Mouse (Mus musculus) limb, embryonic 13.5 days (tissue): ENCODE data around the gene Brf1. TPM values are rescaled to one million over a fixed set of nuclear protein-coding genes. Genes with fewer than 3 reads are reported as not detected.

ENCODE experiments used
- ATAC-seq: fragments of 200-750 bp; cut with Nextera tagmentation; 2 replicates; pipeline ENCODE4 v1.8.0; 2017; ENCODE audit warnings: low read depth, moderate number of reproducible peaks, moderate TSS enrichment; ENCODE audit not compliant: low FRiP score
- H3K27ac ChIP-seq: fragments of 300-500 bp; sonication (generic); 2 replicates; pipeline ENCODE4 v1.5.1; 2015; ENCODE audit warnings: inconsistent platforms, mild to moderate bottlenecking, moderate library complexity
- H3K27me3 ChIP-seq: fragments of 300-500 bp; sonication (generic); 2 replicates; pipeline ENCODE4 v1.6.1; 2015; ENCODE audit warnings: mild to moderate bottlenecking, inconsistent platforms
- H3K36me3 ChIP-seq: fragments of 300-500 bp; sonication (generic); 2 replicates; pipeline ENCODE4 v1.6.1; 2015; ENCODE audit warnings: inconsistent platforms, mild to moderate bottlenecking, moderate library complexity
- H3K4me1 ChIP-seq: fragments of 300-500 bp; sonication (generic); 2 replicates; pipeline ENCODE4 v1.6.1; 2015; ENCODE audit warnings: inconsistent platforms
- H3K4me2 ChIP-seq: fragments of 300-500 bp; sonication (generic); replicated peaks from 2 replicates; pipeline ENCODE4 v1.6.1; 2015; ENCODE audit warnings: inconsistent platforms, mild to moderate bottlenecking, moderate library complexity
- H3K4me3 ChIP-seq: fragments of 300-500 bp; sonication (generic); 2 replicates; pipeline ENCODE4 v1.5.1; 2015; ENCODE audit warnings: moderate library complexity, mild to moderate bottlenecking, inconsistent platforms
- H3K9ac ChIP-seq: fragments of 300-500 bp; sonication (generic); 2 replicates; pipeline ENCODE4 v1.6.1; 2015; ENCODE audit warnings: mild to moderate bottlenecking, inconsistent platforms
- H3K9me3 ChIP-seq: fragments of 300-500 bp; sonication (generic); 2 replicates; pipeline ENCODE4 v1.6.1; 2016; ENCODE audit warnings: inconsistent platforms
- WGBS: fragments of 180-500 bp; shearing (Covaris S2); methylation state at CpG from one replicate; pipeline ENCODE4 v1.1.7; 2015; 5-methylcytosine and 5-hydroxymethylcytosine counted together
- polyA plus RNA-seq: library from polyadenylated mRNA; unstranded; fragments of >200 nt; fragmentation: Nextera tagmentation; extraction: Ambion mirVana; gene quantifications from 2 replicates; pipeline ENCODE4 v1.2.1, GENCODE M21; 2015

Brf1 gene
- polyA plus RNA-seq: 71.4 and 74.0 TPM in 2 replicates

DNA sequence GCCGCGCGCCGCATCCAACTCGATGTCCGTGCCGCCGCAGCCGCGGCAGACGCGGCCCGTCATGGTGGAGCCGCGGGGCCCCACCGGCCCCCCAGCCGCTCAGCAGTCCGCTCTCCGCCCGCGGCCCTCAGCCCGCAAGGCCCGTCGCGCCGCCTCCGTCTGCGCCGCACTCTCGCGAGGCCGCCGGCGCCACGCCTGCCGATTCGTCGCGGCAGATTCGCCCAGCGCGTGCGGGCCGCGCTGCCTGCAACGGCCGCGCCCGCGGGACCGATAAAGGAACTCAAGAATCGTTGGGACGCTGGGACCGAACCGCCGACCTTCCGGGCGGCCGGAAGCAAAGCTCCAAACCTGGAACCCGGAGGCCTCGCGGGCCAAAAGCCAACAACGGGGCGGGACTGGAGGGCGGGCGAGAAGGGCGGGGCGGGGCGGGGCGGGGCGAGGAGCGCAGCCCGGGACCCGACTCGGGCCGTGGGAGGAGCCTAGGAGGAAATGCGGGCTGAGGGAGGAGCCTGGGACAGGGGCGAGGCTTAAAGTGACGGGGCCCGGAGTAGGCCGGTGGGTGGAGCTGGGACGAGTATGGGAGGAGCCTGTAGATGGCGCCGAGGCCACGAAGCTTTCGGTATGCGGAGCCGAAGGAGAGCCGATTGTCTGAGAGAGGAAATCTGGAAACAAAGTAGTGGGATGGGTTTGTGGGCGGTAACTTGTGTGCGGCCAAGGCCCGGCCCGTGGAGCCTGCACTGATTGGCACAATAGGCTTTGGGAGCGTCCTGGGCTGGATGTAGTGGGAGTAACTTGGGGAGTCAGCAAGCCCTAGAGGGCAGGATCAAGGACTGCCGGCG is at the start of gene Brf1:
Gene Brf1, minus strand, starts transcription at position 411 of the 839 bp plus-strand sequence.
- Histone ChIP-seq H3K9ac (peak within 1 kb of the TSS; percentile 97), H3K27ac (peak within 1 kb of the TSS; percentile 93), H3K9me3 (no peaks in the 10 kb centered on the region), H3K4me3 (peak within 1 kb of the TSS; percentile 84), H3K4me2 (peak within 1 kb of the TSS; percentile 86), H3K27me3 (no peaks in the 10 kb centered on the region), H3K36me3 (peaks cover 14% of the 10 kb centered on the region), H3K4me1 (peaks cover 27% of the 10 kb centered on the region)
- ATAC-seq: peak; percentile 97
- under 1% methylated on average over 94 of the region's 96 CpGs for WGBS

DNA sequence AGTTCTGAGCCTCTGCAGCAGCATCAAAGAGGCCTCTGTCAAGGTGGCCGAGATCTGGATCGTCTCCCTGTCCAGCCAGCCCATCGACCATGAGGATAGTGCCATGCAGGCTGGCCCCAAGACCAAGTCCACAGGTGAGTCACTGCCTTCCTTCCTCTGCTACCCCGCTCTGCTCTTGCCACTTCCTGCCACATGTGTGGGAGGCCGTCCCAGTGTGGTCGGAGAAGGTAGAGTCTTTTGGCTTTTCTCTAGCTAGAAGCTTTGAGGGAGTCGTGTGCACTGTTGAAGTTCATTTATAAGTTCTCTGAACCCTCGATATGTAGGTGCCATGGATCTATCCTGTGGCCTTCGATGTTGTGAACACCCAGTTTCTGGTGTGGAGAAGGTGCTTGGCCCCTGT is 49.3 kb upstream of the Brf1 start:
- Histone ChIP-seq H3K4me3 (no peak overlapping the region), H3K36me3 (peaks cover 83% of the 10 kb centered on the region), H3K4me1 (peaks cover 23% of the 10 kb centered on the region), H3K27ac (no peak overlapping the region), H3K4me2 (no peak overlapping the region), H3K9ac (no peak overlapping the region), H3K9me3 (no peaks in the 10 kb centered on the region), H3K27me3 (no peaks in the 10 kb centered on the region)
- ATAC-seq: no peak
- WGBS: 93% methylated on average over 9 of the region's 9 CpGs

DNA sequence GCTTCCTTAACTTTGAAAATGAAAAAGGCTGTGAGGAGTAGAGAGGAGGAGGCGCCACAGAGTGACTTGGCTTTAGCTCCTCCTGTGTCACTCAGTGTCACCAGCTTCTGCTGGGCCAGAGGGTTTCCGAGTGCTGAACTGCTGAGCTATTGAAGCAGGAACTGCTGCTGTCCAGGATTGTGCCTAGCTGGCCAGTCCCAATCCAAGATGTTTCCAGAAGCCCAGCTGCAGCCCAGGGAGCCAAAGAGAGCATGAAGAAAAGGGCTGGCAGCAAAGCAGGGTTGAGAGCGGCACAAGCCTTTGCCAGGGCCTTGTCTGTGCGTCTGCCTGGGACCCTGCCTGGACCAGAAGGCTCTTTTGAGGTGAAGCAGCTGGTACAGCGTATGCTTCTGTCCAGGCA is 47.6 kb upstream of the Brf1 start:
- Histone ChIP-seq H3K4me2 (no peak overlapping the region), H3K9ac (no peak overlapping the region), H3K27ac (no peak overlapping the region), H3K36me3 (peaks cover 74% of the 10 kb centered on the region), H3K9me3 (no peaks in the 10 kb centered on the region), H3K27me3 (no peaks in the 10 kb centered on the region), H3K4me3 (no peak overlapping the region), H3K4me1 (peaks cover 23% of the 10 kb centered on the region)
- no peak for ATAC-seq
- 90% methylated on average over 5 of the region's 5 CpGs for WGBS

DNA sequence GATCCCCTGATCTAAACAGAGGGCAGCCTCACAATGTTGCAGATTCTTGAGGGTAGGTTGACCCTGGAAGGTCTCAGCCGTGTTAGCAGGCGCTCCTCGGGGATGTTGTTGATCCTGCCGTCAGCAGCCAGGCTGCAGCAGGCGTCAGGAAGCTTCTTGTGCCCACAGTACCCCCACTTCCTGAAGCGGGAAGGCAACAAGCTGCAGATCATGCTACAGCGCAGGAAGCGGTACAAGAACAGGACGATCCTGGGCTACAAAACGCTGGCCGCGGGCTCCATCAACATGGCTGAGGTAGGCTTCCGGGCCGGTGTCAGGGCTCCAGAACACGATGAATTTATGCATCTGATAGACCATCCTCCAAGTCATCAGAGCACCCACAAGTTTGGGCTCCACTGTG is 46.4 kb upstream of the Brf1 start:
- peaks cover 19% of the 10 kb centered on the region for H3K4me1 ChIP-seq
- no peak overlapping the region for H3K9ac ChIP-seq
- H3K4me2 ChIP-seq: no peak overlapping the region
- 90% methylated on average over 15 of the region's 15 CpGs for WGBS
- no peaks in the 10 kb centered on the region for H3K27me3 ChIP-seq
- no peak for ATAC-seq
- H3K9me3 ChIP-seq: no peaks in the 10 kb centered on the region
- H3K36me3 ChIP-seq: peaks cover 65% of the 10 kb centered on the region
- H3K4me3 ChIP-seq: no peak overlapping the region
- no peak overlapping the region for H3K27ac ChIP-seq

DNA sequence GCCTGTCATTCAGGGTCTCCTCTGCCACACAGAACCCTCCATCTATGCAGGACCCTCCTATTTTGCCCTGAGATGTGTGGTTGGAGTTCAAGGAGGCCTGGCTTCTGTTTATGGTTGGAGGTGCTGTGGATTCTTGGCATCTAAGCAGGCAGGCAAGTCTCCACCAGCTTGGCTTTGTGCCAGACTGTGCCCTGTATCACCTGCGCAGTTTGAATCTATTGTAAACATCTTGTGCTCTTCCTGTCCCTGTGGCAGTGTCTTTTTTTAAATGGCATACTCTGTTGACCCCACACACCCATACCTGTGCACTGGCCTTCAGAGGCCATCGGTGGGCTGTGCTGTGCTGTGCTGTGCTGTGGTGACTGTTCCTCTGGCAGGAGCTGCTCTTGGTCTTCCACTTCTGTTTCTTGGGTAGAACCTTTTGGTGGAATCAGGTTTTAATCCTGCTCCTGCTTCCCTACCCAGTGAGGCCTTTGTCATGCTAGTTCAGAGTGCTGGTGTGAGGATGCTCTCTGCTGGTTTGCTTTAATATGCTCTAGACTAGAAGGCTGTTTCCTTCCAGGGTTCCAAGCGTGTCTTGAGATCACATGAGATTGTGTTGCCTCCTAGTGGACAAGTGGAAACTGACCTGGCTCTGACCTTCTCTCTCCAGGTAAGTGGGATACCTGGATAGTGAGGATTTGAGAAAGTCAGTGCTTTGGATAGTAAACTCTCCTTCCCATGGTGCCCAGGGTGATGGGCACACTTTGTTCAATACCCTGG is 44.6 kb upstream of the Brf1 start:
- WGBS: 81% methylated on average over 3 of the region's 3 CpGs
- ATAC-seq: no peak
- Histone ChIP-seq H3K4me2 (no peak overlapping the region), H3K9me3 (no peaks in the 10 kb centered on the region), H3K4me1 (0 out of 2 replicates have a peak, but pooled peaks cover 13% of the 10 kb centered on the region), H3K27me3 (no peaks in the 10 kb centered on the region), H3K9ac (no peak overlapping the region), H3K36me3 (peaks cover 49% of the 10 kb centered on the region), H3K27ac (no peak overlapping the region), H3K4me3 (no peak overlapping the region)

DNA sequence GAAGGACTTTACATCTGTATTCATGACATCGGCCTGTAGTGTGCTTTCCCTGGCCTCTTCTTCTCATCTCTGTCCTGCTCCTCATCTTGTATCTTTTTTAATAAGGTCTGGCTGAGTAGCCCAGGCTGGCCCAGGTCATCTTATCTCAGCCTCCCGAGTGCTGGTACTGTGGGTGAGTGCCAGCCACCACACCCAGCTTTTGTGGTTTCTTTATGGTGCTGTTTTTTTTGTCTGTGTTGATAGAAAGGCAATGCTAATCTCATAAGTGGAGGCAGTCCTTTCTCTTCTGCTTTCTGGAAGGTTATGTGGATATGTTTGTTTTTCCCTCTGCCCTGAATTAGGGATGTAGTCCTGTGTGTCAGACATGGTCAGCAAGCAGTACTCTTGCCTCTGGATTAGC is 42.0 kb upstream of the Brf1 start:
- ATAC-seq: no peak
- no peak overlapping the region for H3K27ac ChIP-seq
- H3K4me1 ChIP-seq: 0 out of 2 replicates have a peak, but pooled peaks cover 12% of the 10 kb centered on the region
- peaks cover 33% of the 10 kb centered on the region for H3K36me3 ChIP-seq
- no peaks in the 10 kb centered on the region for H3K27me3 ChIP-seq
- no peak overlapping the region for H3K9ac ChIP-seq
- no peak overlapping the region for H3K4me3 ChIP-seq
- no peaks in the 10 kb centered on the region for H3K9me3 ChIP-seq
- WGBS: 88% methylated on average over 2 of the region's 2 CpGs
- H3K4me2 ChIP-seq: no peak overlapping the region

DNA sequence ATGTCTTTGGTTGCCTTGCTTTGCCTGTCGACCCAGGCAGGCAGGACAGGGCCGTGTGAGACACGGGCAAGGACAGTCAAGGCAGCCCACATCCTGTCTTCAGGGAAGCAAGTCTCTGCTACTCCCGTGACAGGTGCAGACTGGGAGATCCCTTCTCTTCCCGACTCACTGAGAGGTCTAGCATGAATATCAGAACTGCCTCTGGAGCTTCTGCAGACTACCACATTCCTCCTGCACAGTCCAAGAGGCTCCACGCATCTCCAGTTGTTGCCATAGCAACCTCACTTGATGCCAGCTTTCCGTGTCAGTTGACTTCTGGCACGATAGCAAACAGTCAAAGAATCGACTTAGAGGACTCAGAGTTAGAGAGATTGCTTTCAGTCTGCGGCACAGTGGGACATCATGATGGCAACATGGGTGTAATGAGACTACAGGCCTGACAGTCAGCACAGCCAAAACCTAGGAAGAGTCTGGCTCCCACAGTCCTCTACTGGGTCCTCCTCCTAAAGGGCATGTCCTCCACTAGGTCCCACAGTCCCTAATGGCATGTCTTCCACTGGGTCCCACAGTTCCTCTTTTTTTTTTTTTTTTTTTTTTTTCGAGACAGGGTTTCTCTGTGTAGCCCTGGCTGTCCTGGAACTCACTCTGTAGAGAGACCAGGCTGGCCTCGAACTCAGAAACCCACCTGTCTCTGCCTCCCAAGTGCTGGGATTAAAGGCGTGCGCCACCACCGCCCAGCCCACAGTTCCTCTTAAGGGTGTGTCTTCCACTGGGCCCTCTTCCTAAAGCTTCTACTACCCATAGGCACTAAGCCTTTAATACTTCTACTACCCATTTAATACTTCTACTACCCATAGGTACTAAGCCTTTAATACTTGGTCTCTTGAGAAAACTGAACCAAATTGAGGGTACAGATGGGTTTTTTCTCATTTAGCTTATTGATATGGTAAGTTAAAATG is 41.3 kb upstream of the Brf1 start:
- Histone ChIP-seq H3K9ac (no peak overlapping the region), H3K4me1 (0 out of 2 replicates have a peak, but pooled peaks cover 4% of the 10 kb centered on the region), H3K4me3 (no peak overlapping the region), H3K36me3 (peaks cover 25% of the 10 kb centered on the region), H3K4me2 (no peak overlapping the region), H3K9me3 (no peaks in the 10 kb centered on the region), H3K27ac (no peak overlapping the region), H3K27me3 (no peaks in the 10 kb centered on the region)
- no peak for ATAC-seq
- WGBS: 83% methylated on average over 15 of the region's 15 CpGs

DNA sequence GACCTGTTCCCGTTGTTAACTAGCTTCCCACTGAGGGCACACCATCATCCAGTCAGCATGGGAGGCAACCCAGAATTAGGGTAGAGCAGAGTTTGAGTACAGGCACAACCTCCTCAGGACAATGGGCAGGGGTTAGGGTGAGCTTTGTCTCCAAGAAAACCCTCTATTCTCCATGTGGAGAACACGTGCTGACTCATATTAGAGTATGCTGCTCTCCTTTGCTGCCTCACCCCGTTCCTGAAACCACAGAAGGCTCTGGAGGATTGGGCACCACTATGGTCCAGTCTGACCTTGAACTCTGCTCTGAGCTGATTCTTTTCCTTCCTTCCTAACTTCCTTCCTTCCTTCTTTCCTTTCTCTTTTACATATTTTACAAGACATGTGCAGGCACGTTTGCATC is 37.9 kb upstream of the Brf1 start:
- Histone ChIP-seq H3K4me3 (no peak overlapping the region), H3K4me1 (0 out of 2 replicates have a peak, but pooled peaks cover 4% of the 10 kb centered on the region), H3K27ac (no peak overlapping the region), H3K9ac (no peak overlapping the region), H3K27me3 (no peaks in the 10 kb centered on the region), H3K36me3 (0 out of 2 replicates have a peak, but pooled peaks cover 5% of the 10 kb centered on the region), H3K9me3 (no peaks in the 10 kb centered on the region), H3K4me2 (no peak overlapping the region)
- WGBS: 84% methylated on average over 4 of the region's 4 CpGs
- ATAC-seq: no peak

DNA sequence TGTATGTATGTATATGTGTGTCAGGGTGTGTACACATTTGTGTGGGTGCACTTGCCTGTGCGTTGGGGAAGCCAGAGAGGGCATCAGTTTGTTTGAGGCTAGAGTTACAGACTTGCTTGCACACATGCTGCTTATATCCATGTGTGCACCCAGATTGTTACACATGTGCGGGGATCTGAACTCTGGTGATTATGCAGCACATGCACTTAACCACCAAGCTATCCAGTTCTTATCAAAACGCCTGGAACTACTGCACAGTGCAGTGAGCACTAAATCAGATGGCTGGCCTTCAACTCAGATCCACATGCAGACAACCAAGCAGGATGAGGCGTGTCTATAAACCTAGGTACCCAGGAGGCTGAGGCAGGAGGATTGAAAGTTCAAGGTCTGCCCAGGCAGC is 36.5 kb upstream of the Brf1 start:
- no peak overlapping the region for H3K9ac ChIP-seq
- H3K4me2 ChIP-seq: no peak overlapping the region
- H3K4me3 ChIP-seq: no peak overlapping the region
- H3K27me3 ChIP-seq: no peaks in the 10 kb centered on the region
- no peak for ATAC-seq
- H3K27ac ChIP-seq: no peak overlapping the region
- peaks cover 9% of the 10 kb centered on the region for H3K4me1 ChIP-seq
- WGBS: 84% methylated on average over 4 of the region's 4 CpGs
- H3K9me3 ChIP-seq: no peaks in the 10 kb centered on the region
- H3K36me3 ChIP-seq: 0 out of 2 replicates have a peak, but pooled peaks cover 5% of the 10 kb centered on the region

DNA sequence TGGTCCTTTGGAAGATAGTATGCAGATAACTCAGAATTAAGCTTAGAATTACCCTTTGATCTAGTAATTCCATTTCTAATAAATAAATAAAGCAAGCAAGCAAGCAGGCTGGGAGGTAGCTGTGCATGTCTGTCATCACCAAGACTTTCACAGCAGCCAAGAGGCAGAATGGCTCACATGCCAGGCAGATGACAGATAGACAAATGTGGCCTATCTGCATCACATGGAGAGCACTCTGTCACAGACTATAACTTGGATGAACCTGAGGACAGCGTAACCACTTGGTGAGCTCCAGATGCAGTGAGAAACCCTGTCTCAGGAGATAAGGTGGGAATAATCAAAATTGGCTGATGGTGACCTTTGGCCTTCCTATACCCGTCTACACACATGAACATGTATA is 34.6 kb upstream of the Brf1 start:
- Histone ChIP-seq H3K27me3 (no peaks in the 10 kb centered on the region), H3K27ac (no peak overlapping the region), H3K4me1 (peaks cover 9% of the 10 kb centered on the region), H3K4me3 (no peak overlapping the region), H3K4me2 (no peak overlapping the region), H3K36me3 (0 out of 2 replicates have a peak, but pooled peaks cover 5% of the 10 kb centered on the region), H3K9me3 (no peaks in the 10 kb centered on the region), H3K9ac (no peak overlapping the region)
- 95% methylated on average over 2 of the region's 2 CpGs for WGBS
- no peak for ATAC-seq

DNA sequence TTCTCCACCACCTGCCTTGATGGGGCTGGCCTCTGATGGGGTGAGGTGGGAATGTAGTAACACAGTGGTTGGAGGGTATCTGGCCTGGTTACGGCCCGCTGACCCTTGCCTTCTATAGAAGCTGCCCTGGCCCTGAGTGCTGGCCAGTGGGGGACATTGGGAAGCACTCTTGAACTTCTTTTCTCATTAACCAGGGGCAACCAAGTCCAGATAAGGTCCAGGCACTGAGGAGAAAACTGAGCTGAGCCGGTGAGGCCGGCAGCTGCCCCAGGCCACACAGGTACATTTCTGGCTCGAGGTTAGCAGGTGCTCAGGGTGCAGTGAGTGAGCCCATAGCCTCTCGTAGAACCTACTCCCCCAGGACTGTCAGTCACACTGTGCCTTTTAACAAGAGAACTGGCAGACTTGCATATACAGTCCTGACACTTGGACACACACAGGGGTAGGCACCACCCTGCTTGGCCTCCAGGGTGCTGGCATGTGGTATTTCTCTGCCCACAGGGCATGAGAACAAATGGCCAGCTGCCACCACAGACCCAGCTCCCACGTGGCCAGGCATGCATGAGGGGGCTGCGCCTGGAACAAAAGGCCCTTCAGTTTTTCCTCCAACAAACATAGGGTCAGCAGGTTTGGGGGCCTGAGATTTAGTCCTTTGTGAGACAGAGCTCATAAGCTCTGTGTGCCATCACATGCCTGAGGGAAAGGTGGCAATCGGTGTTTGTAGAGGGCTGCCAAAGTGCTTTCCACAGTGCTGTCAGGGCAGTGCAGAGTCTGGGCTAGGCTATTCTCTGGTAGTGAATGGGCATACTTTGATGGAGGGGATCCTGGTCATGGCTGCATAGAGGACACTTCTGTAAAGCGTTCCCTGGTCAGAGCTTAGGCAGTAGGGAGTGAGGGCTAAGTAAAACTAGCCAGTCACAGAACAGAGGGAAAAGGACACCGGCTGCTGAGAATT is 32.1 kb upstream of the Brf1 start:
- no peak overlapping the region for H3K27ac ChIP-seq
- H3K9me3 ChIP-seq: no peaks in the 10 kb centered on the region
- no peak overlapping the region for H3K4me3 ChIP-seq
- ATAC-seq: no peak
- peaks cover 7% of the 10 kb centered on the region for H3K36me3 ChIP-seq
- H3K4me2 ChIP-seq: no peak overlapping the region
- 79% methylated on average over 11 of the region's 11 CpGs for WGBS
- H3K4me1 ChIP-seq: peaks cover 16% of the 10 kb centered on the region
- H3K9ac ChIP-seq: no peak overlapping the region
- no peaks in the 10 kb centered on the region for H3K27me3 ChIP-seq
